Mouse (Mus musculus) cerebellum, adult 11-12 months (tissue): Measurements from ENCODE around the gene Tbxas1.
A peak's percentile ranks its signal among the peaks of the same experiment; 100 is the strongest.

Experiments used
- DNase-seq: peaks from one replicate; pipeline ENCODE4 v3.0.0; 2022

The Tbxas1 gene

GRCm38 (mm10) chr6:38860301-38860700, 14.9 kb upstream of the Tbxas1 start:
- no peak for DNase-seq

DNA sequence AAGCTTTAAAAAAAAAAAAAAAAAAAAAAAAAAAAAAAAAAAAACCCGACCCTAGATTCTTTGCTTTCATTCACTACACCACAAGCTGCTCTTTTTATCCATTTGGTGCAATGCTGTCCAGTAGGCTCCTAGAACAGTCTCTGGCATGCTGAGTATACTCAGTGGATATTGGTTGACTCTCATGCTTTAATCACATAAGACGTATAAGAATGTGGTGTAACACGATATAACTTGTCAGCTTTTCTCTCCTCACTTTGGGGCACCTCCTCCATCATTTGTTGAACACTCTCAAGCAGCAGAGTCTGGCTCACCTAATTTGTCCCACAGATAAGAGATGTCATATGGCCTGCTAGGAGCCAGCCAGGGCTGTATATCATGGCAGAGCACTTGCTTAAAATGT, 11.6 kb upstream of the Tbxas1 start:
- no peak for DNase-seq

DNA sequence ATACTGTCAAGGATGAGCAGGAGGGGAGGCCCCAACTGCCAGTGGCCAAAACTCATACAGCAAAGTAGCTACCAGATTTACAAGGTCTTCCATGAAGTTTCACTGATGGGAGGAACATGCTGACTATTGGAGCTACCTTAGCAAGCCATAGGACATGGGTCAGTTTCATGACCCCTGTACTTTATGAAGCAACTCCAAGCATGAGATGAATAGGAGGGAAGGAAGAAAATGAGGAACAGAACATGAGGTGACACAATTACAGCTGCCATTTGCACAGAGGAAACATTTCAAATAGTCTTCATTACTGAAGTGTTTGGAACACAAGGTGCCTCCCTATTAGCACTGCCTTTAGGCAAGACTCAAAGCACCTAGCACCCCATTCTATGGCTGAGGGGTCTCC, 9.4 kb upstream of the Tbxas1 start:
- DNase-seq: no peak

DNA sequence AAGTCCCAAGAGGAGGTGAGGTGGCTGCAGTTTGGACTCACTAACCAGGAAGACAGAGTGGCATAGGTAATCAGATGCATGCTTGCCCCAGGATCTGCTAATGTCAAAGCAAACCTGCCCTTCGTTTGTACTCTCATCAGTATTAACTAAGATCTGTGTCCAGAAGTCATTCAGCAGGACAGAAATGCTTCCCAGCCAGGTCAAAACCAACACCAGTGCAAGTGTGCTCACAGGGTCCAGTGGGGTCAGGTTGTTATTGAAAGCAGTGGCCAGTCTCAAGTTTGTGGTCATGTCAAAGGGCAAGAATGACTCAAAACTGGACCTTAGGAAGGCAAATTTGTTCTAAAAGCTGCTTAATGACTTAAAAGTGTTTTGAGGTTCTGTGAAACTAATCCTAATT, 8.8 kb upstream of the Tbxas1 start:
- no peak for DNase-seq

GRCm38 (mm10) chr6:38866761-38867160, 8.4 kb upstream of the Tbxas1 start:
- no peak for DNase-seq

DNA sequence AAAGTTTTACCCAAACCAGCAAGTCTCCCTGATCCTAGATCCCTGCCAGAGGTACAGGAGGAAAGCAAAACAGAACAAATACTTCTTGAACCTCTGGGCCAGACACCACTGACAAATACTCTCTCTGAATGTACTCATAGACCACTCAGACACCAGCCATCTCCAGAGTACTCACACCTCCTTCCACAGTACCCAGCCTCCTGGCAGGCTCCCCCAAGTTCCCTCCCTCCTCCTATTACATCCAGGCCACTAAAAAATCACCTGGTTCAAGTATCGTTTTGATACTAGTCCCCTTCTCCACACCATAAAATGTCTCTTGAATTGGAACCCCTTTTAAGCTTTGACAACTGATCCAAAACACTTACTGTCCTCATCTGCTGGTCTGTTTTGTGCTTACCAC, 7.9 kb upstream of the Tbxas1 start:
- DNase-seq: no peak

DNA sequence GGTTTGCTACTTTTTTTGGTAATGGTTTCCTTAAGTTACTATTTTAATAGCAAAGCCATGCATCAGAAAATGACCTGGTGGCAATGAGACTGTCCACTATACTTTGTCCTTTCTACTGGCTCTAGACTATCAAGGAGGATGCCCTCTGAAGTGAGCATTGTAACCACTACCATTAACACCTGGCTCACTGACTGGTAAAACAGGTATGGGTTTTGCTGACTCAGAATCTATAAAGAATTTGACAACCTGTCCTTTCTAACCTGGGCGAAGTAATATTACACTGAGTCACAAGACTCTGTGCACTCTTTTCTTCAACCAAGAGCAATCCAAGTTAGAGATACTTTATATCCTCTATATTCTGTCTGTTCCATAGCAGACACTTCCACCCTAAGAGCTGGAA, 6.2 kb upstream of the Tbxas1 start:
- DNase-seq: no peak

GRCm38 (mm10) chr6:38870070-38870469, 5.1 kb upstream of the Tbxas1 start:
- no peak for DNase-seq

DNA sequence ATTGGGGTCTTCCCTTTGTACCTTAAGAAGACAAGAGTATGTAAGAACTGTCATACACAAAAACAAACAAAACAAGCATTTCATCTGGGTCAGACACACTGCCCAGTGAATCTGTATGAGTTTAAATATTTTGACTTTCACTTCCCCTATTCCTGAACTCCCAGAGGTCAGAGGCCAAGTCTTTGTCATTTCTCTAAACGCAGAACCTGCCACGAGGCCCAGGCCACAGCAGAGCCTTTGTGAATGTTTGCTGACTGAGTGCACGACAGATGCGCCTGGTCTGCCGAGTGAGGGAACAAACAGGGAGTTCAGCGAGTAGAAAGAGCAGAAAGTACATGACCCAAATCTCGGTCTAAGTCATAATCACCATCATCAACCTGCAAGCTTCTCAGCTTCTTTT, 4.2 kb upstream of the Tbxas1 start:
- no peak for DNase-seq

DNA sequence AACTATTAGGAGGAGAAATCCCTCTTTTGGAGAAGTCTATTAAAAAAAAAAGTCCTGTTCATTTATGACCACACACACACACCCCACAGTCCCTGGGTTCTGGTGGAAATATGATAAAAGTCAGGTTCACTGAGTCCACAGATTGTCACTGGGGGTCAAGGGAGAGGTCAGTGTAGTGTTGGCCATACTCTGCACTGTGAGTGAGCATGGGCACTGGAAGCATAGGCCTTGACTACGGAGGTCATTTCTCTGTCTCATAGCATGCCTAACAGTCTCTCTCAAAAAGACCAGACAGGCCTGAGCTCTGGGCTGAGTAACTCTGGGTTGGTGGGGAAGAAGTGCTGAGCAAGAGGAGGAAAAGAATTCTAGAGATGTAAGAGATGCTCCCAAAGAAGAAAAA, 1.9 kb upstream of the Tbxas1 start:
- no peak for DNase-seq

DNA sequence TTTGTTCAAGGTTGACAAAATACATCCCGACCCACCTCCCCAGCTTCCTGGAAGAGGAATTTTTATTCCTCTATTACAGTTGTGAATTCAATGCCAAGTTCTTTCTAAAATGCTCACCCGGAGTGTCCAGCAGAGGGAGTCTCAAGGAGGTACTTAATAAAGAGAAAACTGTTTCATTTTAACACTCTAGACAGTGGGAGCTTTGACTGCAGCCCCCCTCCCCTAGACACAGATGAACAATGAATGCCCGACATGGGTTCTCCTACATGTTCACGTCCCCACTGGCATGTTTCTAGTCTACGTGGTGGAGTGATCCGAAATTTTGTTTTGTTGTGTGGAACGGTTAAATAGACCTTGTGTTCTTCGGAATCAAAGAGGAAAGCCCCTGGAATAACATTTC, 1.2 kb upstream of the Tbxas1 start:
- peak; percentile 39 for DNase-seq

- no peak for DNase-seq
Observed at GRCm38 (mm10) chr6:38874565-38875257, 493 bp upstream of the Tbxas1 start.

GRCm38 (mm10) chr6:38876071-38876911, 1.1 kb downstream of the Tbxas1 start, which contains the start of gene Hipk2:
Gene Hipk2, minus strand, starts transcription at chr6:38876165.
- DNase-seq: peak; percentile 76

DNA sequence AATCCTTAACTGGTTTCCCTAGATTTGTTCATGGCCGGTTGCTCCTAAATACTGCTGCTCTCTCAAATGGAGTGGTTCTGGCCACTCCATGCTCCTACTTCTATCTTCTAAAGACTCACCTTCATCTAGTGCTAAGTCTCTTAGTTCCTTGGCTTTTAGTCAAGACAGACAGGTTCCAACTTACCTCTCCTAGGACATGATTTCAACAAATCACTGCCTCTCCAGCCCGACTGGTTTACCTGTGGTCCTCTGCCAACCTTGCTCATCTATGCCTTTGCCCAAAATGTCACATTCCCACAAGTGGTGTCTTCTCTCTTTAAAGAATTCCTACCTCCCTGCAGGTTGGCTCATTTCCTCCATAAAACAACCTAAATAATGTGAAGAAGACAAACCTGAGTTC, 2.5 kb downstream of the Tbxas1 start:
- no peak for DNase-seq

GRCm38 (mm10) chr6:38881468-38881867, 6.3 kb downstream of the Tbxas1 start:
- DNase-seq: no peak

DNA sequence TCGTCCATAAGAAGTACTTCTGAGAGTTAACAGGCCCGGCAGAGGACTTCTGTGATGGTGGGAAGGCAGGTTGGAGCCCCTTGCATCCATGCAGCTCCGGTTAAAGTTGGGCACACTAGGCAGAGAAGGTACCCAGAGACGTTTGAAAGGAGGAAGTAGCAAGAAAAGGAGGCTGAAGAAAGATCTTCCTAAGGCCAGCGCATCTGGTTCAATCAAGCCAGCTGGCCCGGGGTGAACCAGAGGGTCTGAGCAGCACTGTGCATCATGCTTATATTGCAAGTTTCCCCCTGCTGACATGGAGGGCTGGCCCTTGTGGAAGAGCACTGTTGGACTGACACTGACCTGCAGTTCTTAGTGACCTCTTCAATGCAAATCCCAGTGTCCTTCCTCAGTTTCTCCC, 6.8 kb downstream of the Tbxas1 start:
- no peak for DNase-seq

DNA sequence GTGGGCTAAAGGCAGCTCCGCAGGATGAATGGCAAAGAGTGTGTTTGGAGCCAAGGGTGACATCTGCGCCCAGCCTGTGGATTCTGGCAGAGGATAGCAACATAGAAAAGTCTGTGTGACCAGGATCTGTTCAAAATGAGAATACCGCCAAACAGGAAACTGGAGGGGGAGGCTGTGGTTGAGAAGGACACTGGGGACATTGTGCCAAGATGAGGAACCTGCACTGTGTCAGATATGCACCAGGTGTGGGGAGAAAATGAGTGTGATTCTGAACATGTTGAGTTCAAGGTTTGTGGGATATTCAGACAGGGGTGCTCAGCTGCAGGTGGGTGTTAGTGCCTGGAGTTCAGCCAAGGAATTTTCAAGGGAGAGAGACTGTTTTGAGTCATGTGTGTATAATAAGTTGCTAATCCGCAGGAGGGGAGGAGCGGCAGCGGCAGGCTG, 7.5 kb downstream of the Tbxas1 start:
- DNase-seq: peak; percentile 61

GRCm38 (mm10) chr6:38884482-38884881, 9.3 kb downstream of the Tbxas1 start:
- DNase-seq: no peak

- DNase-seq: no peak
Observed at GRCm38 (mm10) chr6:38885132-38885531, 9.9 kb downstream of the Tbxas1 start.

- no peak for DNase-seq
Observed at GRCm38 (mm10) chr6:38887436-38887835, 12.2 kb downstream of the Tbxas1 start.

DNA sequence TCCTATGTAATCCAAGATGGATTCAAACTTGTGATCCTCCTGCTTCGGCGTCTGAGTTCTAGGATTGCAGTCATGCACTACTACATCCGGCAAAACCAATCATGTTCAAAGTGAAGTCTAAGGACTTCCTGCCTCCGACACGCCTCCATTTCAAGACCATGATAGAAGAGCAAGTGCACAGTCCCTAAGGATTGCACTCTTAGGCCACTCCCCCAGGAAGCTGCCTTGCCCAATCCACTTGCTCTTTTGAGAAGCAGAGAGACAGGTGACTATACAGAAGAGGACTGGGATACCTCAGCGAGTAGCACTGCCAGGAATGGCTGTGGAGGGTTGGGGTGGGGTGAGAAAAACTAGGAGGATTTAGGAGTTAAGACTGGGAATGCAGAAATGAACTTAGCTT, 14.0 kb downstream of the Tbxas1 start:
- DNase-seq: no peak

- no peak for DNase-seq
Observed at GRCm38 (mm10) chr6:38892017-38892416, 16.8 kb downstream of the Tbxas1 start.

- no peak for DNase-seq
Observed at GRCm38 (mm10) chr6:38893615-38894014, 18.4 kb downstream of the Tbxas1 start.

DNA sequence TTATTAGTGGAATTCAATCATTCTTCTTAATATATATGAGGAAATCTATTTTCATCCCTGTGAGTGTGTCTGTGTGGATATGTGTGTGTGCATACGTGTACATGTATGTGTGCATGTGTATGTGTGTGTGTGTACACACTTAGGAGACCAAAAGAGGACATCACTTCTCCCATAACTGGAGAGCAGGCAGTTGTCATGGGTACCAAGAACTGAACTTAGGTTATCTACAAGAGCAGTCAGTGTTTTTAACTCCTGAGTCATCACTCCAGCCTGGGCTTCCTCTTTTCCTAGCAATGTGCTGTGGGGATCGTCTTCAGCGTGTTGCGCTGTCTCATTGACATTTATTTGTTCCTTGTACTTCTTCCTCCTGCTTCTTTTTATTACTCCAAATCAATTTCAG, 24.9 kb downstream of the Tbxas1 start:
- no peak for DNase-seq
